Mouse (Mus musculus) stomach, embryonic 16.5 days (tissue): ENCODE results near the gene Hist1h4a. TPM values are rescaled to one million over a fixed set of nuclear protein-coding genes. Genes with fewer than 3 reads are reported as not detected.

Source experiments
- ATAC-seq: fragments of 200-750 bp; cut with Nextera tagmentation; 2 replicates; pipeline ENCODE4 v1.8.0; 2017; ENCODE audit warnings: moderate number of reproducible peaks, moderate TSS enrichment; ENCODE audit not compliant: insufficient read depth, low FRiP score
- H3K27ac ChIP-seq: fragments of 300-500 bp; sonication (generic); 2 replicates; pipeline ENCODE4 v1.5.1; 2014; ENCODE audit warnings: low read length
- H3K27me3 ChIP-seq: fragments of 300-500 bp; sonication (generic); 2 replicates; pipeline ENCODE4 v1.6.1; 2014; ENCODE audit warnings: low read length, control low read depth, mixed read lengths; ENCODE audit not compliant: control insufficient read depth, insufficient read depth
- H3K36me3 ChIP-seq: fragments of 300-500 bp; sonication (generic); 2 replicates; pipeline ENCODE4 v1.6.1; 2014; ENCODE audit warnings: low read length; ENCODE audit not compliant: control insufficient read depth, insufficient read depth
- H3K4me1 ChIP-seq: fragments of 300-500 bp; sonication (generic); 2 replicates; pipeline ENCODE4 v1.6.1; 2014; ENCODE audit warnings: low read length, control low read depth, mixed read lengths; ENCODE audit not compliant: control insufficient read depth, insufficient read depth
- H3K4me2 ChIP-seq: fragments of 300-500 bp; sonication (generic); 2 replicates; pipeline ENCODE4 v1.6.1; 2014; ENCODE audit warnings: low read depth, low read length, mixed read lengths
- H3K4me3 ChIP-seq: fragments of 300-500 bp; sonication (generic); replicated peaks from 2 replicates; pipeline ENCODE4 v1.5.1; 2014; ENCODE audit warnings: mild to moderate bottlenecking, low read length
- H3K9ac ChIP-seq: fragments of 300-500 bp; sonication (generic); 2 replicates; pipeline ENCODE4 v1.6.1; 2014; ENCODE audit warnings: low read length
- H3K9me3 ChIP-seq: fragments of 300-500 bp; sonication (generic); replicated peaks from 2 replicates; pipeline ENCODE4 v1.6.1; 2016; ENCODE audit warnings: low read length, control low read depth; ENCODE audit not compliant: control insufficient read depth
- WGBS: fragments of 180-500 bp; shearing (Covaris S2); extraction: QIAGEN DNeasy Blood & Tissue Kit; methylation state at CpG from one replicate; pipeline ENCODE4 v1.1.7; 2014; 5-methylcytosine and 5-hydroxymethylcytosine counted together
- polyA plus RNA-seq: library from polyadenylated mRNA; unstranded; fragments of >200 nt; fragmentation: Nextera tagmentation; extraction: Ambion mirVana; gene quantifications from 2 replicates; pipeline ENCODE4 v1.2.1, GENCODE M21; 2015

Hist1h4a gene
- polyA plus RNA-seq, 1 experiment from 2014 or later: 0.28 TPM

DNA sequence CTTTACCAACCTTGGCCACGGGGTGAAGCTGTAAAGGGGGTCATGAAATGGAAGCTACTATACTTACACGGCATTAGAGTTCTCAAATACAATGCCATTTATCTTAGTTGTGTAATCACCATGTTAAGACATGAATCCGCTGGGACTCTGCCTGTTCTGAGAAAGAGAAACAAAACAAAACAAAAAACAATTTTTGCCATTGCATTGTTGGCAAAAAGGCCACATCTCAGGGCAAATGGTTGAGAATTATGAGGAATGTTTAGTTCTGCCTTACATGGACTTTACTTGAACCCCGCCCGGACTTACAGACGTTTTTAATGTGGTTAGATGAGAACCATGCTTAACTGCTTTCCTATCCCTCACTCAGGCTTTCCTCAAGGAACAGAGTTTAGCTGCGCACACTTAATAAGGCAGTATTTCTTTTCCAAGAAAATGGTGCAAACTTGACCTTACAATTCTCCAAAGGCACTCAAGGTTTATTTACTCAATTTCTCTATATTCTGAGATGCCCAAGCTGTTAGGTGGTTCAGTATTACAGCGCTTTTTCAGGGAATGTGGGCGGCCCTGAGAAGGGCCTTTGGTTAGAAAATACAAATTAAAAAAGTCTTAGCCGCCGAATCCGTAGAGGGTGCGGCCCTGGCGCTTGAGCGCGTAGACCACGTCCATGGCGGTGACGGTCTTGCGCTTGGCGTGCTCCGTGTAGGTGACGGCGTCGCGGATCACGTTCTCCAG lies 624 bp downstream of the Hist1h4a start:
- Histone ChIP-seq H3K4me3 (peak overlapping the region; percentile 59), H3K9me3 (no peaks in the 10 kb centered on the region), H3K27me3 (no peaks in the 10 kb centered on the region), H3K4me2 (peak overlapping the region; percentile 75), H3K36me3 (no peaks in the 10 kb centered on the region), H3K9ac (peak overlapping the region; percentile 70), H3K4me1 (peaks cover 18% of the 10 kb centered on the region), H3K27ac (peak overlapping the region; percentile 87)
- WGBS: 2% methylated on average over 21 of the region's 27 CpGs
- ATAC-seq: no peak

- peak overlapping the region; percentile 59 for H3K4me3 ChIP-seq
- H3K9me3 ChIP-seq: no peaks in the 10 kb centered on the region
- peaks cover 18% of the 10 kb centered on the region for H3K4me1 ChIP-seq
- no peak for ATAC-seq
- WGBS: 68% methylated on average over 1 of the region's 1 CpGs
- no peaks in the 10 kb centered on the region for H3K36me3 ChIP-seq
- H3K27me3 ChIP-seq: no peaks in the 10 kb centered on the region
- peak overlapping the region; percentile 75 for H3K4me2 ChIP-seq
- H3K9ac ChIP-seq: peak overlapping the region; percentile 70; the same call in 1 of the 2 replicates
- H3K27ac ChIP-seq: peak overlapping the region; percentile 87
These were observed 1.2 kb downstream of the Hist1h4a start for GRCm38 (mm10) chr13:23759916-23760239.

- WGBS: 77% methylated on average over 3 of the region's 3 CpGs
- no peak overlapping the region for H3K27ac ChIP-seq
- H3K4me2 ChIP-seq: no peak overlapping the region
- H3K36me3 ChIP-seq: no peaks in the 10 kb centered on the region
- H3K9ac ChIP-seq: no peak overlapping the region
- no peak for ATAC-seq
- H3K9me3 ChIP-seq: no peaks in the 10 kb centered on the region
- H3K4me3 ChIP-seq: no peak overlapping the region
- H3K4me1 ChIP-seq: peaks cover 16% of the 10 kb centered on the region
- no peaks in the 10 kb centered on the region for H3K27me3 ChIP-seq
These were observed 1.7 kb downstream of the Hist1h4a start for GRCm38 (mm10) chr13:23759251-23759771.

GRCm38 (mm10) chr13:23757921-23758320 lies 3.1 kb downstream of the Hist1h4a start:
- H3K9ac ChIP-seq: no peak overlapping the region
- no peak for ATAC-seq
- no peak overlapping the region for H3K4me2 ChIP-seq

DNA sequence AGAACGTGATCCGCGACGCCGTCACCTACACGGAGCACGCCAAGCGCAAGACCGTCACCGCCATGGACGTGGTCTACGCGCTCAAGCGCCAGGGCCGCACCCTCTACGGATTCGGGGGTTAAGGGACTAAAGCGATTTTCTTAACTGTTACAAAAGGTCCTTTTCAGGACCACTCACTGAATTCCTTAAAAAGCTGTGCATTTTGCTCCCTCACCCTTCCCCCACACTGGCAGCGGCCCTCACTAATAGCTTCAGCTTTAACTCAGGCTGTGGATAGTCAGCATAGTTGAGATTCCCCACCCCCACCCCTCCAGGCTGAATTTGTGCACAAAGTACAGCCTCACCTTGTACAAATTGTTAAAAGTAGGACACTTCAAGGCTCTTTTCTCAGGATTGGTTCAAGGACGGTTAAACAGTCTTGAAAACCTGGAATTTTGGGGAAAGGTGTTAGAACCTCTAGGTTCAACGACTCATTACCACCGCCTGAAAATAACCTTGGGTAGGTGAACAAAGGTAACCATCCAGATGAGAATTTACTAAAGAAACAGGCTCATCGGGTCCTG lies 3.7 kb downstream of the Hist1h4a start:
- no peaks in the 10 kb centered on the region for H3K27me3 ChIP-seq
- H3K4me1 ChIP-seq: peaks cover 5% of the 10 kb centered on the region
- H3K9me3 ChIP-seq: no peaks in the 10 kb centered on the region
- H3K4me3 ChIP-seq: peak overlapping the region; percentile 47
- 2% methylated on average over 15 of the region's 23 CpGs for WGBS
- H3K4me2 ChIP-seq: peak overlapping the region; percentile 74
- H3K27ac ChIP-seq: peak overlapping the region; percentile 91
- ATAC-seq: no peak
- peak overlapping the region; percentile 71 for H3K9ac ChIP-seq
- H3K36me3 ChIP-seq: no peaks in the 10 kb centered on the region

More at GRCm38 (mm10) chr13:23757921-23758320, 3.1 kb downstream of the Hist1h4a start:
- Histone ChIP-seq H3K9me3 (no peaks in the 10 kb centered on the region), H3K36me3 (no peaks in the 10 kb centered on the region), H3K4me3 (no peak overlapping the region), H3K27me3 (no peaks in the 10 kb centered on the region), H3K4me1 (peaks cover 7% of the 10 kb centered on the region), H3K27ac (no peak overlapping the region)
- 34% methylated on average over 3 of the region's 3 CpGs for WGBS

DNA sequence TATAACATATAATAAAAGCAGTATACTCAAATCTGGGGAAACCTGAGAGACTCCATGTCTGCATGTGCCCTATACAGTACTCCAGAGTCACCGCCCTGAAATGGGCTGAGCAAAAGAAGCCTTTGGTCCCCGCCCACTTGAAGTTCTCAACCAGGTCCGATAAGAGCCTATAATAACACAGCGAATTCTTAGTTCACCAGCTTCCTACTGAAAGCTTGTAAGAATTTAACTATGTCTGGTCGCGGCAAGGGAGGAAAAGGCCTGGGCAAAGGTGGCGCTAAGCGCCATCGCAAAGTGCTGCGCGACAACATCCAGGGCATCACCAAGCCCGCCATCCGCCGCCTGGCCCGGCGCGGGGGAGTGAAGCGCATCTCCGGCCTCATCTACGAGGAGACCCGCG lies 4.2 kb downstream of the Hist1h4a start, which contains the start of gene Hist1h4b:
Hist1h4b (plus strand) TSS at position 224 of the 400 bp plus-strand sequence.
- Histone ChIP-seq H3K27me3 (no peaks in the 10 kb centered on the region), H3K36me3 (no peaks in the 10 kb centered on the region), H3K4me1 (peaks cover 5% of the 10 kb centered on the region), H3K27ac (peak within 1 kb of the TSS; percentile 91), H3K9ac (peak within 1 kb of the TSS; percentile 71), H3K9me3 (no peaks in the 10 kb centered on the region), H3K4me2 (peak within 1 kb of the TSS; percentile 74), H3K4me3 (peak within 1 kb of the TSS; percentile 47)
- peak; percentile 80 for ATAC-seq
- under 1% methylated on average over 19 of the region's 22 CpGs for WGBS

GRCm38 (mm10) chr13:23755000-23755399 lies 6.0 kb downstream of the Hist1h4a start:
- Histone ChIP-seq H3K4me3 (no peak overlapping the region), H3K9me3 (no peaks in the 10 kb centered on the region), H3K27me3 (no peaks in the 10 kb centered on the region), H3K4me2 (no peak overlapping the region), H3K27ac (no peak overlapping the region), H3K9ac (no peak overlapping the region), H3K4me1 (peaks cover 5% of the 10 kb centered on the region), H3K36me3 (no peaks in the 10 kb centered on the region)
- ATAC-seq: no peak

- H3K4me3 ChIP-seq: no peak overlapping the region; the same call in 1 of the 2 replicates
- H3K4me1 ChIP-seq: peaks cover 5% of the 10 kb centered on the region
- no peaks in the 10 kb centered on the region for H3K27me3 ChIP-seq
- no peaks in the 10 kb centered on the region for H3K9me3 ChIP-seq
- peak overlapping the region; percentile 52 for H3K4me2 ChIP-seq
- no peaks in the 10 kb centered on the region for H3K36me3 ChIP-seq
- no peak overlapping the region for H3K9ac ChIP-seq
- peak overlapping the region; percentile 39 for H3K27ac ChIP-seq
- WGBS: 47% methylated on average over 4 of the region's 4 CpGs
- no peak for ATAC-seq
These were observed 7.5 kb downstream of the Hist1h4a start for GRCm38 (mm10) chr13:23753314-23754078.

DNA sequence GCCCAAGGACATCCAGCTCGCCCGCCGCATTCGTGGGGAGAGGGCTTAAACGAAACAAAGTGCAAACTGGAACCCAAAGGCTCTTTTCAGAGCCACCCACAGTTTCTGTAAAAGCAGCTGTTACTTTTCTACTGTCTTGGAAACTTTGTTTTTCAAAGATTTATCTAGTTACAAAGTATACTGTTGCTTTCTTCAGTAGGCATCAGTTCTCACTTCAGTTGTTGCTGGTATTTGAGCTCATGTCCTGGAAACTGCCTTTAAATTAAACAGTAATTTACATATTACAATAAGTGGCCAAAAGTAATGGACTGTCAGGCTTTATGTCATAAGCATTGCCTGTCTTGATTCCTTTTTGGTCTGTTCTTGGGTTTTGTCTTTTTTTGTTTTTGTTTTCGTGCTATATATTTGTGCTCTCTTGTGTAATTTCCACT lies 8.3 kb downstream of the Hist1h4a start:
- 3% methylated on average over 6 of the region's 6 CpGs for WGBS

More for the DNA sequence above, 8.3 kb downstream of the Hist1h4a start:
- no peaks in the 10 kb centered on the region for H3K27me3 ChIP-seq
- H3K4me1 ChIP-seq: peaks cover 11% of the 10 kb centered on the region
- H3K9ac ChIP-seq: peak overlapping the region; percentile 61
- peak overlapping the region; percentile 78 for H3K27ac ChIP-seq
- no peaks in the 10 kb centered on the region for H3K9me3 ChIP-seq
- no peak for ATAC-seq
- no peaks in the 10 kb centered on the region for H3K36me3 ChIP-seq
- H3K4me2 ChIP-seq: peak overlapping the region; percentile 52
- H3K4me3 ChIP-seq: peak overlapping the region; percentile 41
